Mouse (Mus musculus) gastrocnemius, adult 2 months (tissue): ENCODE measurements around the gene Trim62. TPM values are rescaled to one million over a fixed set of nuclear protein-coding genes. Genes with fewer than 3 reads are reported as not detected.

ENCODE experiments used
- DNase-seq: peaks from one replicate; pipeline ENCODE4 v3.0.0; 2022
- H3K27ac ChIP-seq: fragments of 200-600 bp; 2 replicates; pipeline ENCODE4 v1.8.1; 2022; ENCODE audit warnings: mild to moderate bottlenecking
- H3K4me3 ChIP-seq: fragments of 200-600 bp; 2 replicates; pipeline ENCODE4 v1.8.1; 2022; ENCODE audit warnings: mild to moderate bottlenecking, moderate library complexity
- CTCF ChIP-seq: fragments of 200-600 bp; IDR thresholded peaks from 2 replicates; pipeline ENCODE4 v1.8.1; 2022; ENCODE audit warnings: antibody characterized with exemption, mild to moderate bottlenecking, moderate library complexity
- intact Hi-C: fragments of 180-260 bp; cut with DNase I; formaldehyde crosslinking; loops from one replicate; pipeline ENCODE4 v1.15.1; 2025
- total RNA-seq, 2 experiments: library from RNA; stranded (reverse); gene quantifications; 2 replicates each; pipeline ENCODE4 v1.2.3; 2021

Gene Trim62
- total RNA-seq, 2 experiments from 2014 or later, result 0.50 to 0.74 TPM

DNA sequence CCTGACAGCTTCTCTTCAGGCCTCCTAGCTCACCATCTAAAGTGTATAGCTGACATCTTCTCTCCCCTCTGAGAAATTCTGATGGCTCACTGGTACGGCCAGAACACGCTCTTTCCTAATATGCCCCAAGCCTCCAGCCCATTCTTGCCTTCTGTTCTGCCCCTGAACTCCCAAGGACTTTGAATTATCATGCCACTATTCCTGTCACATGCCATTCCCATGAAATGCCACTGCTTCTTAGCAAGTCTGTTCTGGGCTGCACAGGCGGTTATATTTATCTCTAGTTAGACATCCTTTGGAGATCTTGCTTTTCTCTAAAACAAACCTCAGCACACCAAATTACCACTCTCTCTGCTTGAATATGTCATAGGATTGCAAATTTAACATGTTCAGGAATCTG, 40.2 kb downstream of the Trim62 start:
- H3K27ac ChIP-seq, result no peak overlapping the region
- no peak for DNase-seq
- H3K4me3 ChIP-seq, result no peak overlapping the region
- no peak for TF ChIP-seq CTCF
- intact Hi-C loops, result no loop called here

DNA sequence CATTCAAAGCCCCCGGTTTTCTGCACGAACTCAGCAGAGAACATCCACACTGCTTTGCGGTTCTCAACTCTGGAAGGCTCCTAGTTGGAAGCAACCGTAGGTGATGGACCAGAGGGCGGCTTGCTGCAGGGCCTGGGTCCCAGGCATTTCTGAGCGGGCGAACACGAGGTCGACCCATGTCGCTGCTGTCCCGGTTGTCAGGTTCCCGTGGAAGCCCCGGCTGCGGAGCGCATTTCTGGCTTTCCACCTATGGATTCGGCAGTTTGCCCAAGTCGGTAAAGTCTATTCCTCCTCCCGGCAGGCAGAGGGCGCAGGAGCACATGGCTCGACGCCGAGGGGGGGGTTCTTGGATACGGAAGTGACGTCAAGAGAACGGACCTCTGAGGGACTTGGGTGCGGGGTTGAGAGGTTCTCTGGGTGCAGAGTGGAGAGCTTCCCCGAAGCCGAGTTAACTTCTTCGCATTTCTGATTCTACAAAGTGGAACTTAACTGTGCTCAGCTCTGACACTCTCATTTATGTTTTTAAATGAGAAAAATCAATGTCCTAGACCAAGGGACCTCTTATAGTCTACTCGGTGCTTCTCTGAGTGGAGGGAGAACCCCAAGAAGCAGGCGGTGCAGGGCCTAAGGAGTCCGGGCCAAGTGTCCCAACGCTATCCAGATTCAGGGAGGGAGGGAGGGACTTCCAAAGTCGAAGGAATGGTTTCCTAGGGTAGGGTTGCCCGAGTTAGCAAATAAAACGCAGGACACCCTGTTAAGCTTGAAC, 41.6 kb downstream of the Trim62 start:
- peak; percentile 86 for DNase-seq
- Histone ChIP-seq H3K4me3 (peak overlapping the region; percentile 67), H3K27ac (peak overlapping the region; percentile 75)
- peak; percentile 84 for TF ChIP-seq CTCF
- intact Hi-C loops, result no loop called here

DNA sequence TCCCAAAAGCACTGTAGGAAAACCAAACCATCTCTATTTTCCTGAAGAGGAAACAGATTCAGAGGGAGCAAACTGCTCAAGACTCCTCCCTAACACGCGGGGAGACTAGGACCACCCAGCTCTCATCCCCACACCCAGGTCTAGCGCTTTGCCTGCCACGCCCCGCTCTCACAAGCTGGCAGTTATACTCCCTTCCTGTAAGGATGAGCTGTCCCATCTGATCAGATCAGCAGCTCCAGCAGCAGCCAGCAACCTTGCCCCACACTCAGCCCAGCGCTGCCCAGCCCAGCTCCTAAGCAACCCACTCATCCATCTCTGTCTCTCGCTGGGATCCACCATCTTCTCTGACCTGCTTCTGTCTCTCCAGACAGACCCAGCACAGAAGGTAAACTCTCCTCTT, 49.4 kb downstream of the Trim62 start:
- intact Hi-C loops, result no loop called here

DNA sequence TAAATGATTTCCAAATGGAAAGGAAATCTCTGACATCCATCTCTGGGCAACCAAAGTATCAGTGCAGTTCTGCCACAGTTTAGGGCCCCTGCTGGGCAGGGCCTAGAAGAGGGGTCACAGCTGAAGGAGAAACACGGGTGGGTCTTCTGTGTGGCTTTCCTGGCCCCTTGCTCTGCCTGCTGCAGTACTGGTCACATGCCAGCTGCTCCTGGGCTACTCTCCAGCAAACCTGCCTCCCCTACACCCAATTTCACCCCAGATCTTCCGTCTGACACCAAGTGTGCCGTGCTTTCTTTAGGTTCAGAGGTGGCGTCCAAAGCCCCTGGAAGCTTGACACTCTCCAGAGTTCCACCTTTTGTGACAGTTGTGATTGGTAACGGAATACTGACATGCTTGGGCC, 52.2 kb downstream of the Trim62 start:
- intact Hi-C loops, result no loop called here
- no peak overlapping the region for H3K27ac ChIP-seq
- DNase-seq, result no peak
- no peak for TF ChIP-seq CTCF
- no peak overlapping the region for H3K4me3 ChIP-seq

More for the DNA sequence above, 49.4 kb downstream of the Trim62 start:
- no peak for DNase-seq
- no peak for TF ChIP-seq CTCF
- H3K4me3 ChIP-seq, result no peak overlapping the region
- no peak overlapping the region for H3K27ac ChIP-seq

DNA sequence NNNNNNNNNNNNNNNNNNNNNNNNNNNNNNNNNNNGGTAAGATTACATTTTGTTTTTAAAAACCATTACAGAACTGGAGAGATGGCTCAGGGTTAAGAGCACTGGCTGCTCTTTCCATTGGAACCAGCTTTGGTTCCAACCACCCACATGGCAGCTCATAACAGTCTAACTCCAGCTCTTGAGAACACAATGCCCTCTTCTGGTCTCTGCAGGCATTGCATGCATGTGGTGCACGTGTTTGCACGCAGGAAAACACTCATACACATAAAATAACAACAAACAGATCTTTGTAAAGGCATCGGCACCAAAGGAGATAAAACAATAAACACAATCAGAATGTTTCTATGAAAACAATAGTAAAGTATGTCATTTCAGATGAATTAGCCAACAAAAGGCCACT, 59.0 kb downstream of the Trim62 start:
- Histone ChIP-seq H3K27ac (no peak overlapping the region), H3K4me3 (no peak overlapping the region)
- intact Hi-C loops, result no loop called here
- TF ChIP-seq CTCF, result peak; percentile 17; the same call in 1 of the 2 replicates
- no peak for DNase-seq

DNA sequence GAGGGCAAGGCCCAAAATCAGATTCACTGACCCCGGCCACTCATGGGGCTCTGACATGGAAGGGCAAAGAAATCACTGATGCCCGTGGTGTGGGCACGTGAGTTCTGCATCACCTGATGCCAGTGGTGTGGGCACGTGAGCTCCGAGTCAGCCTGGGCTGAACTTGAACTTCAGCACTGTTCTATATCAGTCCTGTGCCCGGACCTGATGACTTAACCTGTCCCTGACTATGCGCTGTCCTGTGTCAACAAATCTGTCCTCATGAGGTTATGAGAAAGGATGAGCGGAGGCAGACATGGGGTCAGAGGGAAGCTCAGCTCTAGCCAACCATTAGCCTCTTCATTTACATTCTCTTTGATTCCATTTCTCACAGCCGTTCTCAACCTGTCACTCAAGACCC, 63.4 kb downstream of the Trim62 start:
- no peak overlapping the region for H3K4me3 ChIP-seq
- DNase-seq, result no peak
- H3K27ac ChIP-seq, result no peak overlapping the region
- no peak for TF ChIP-seq CTCF
- intact Hi-C loops, result no loop called here

DNA sequence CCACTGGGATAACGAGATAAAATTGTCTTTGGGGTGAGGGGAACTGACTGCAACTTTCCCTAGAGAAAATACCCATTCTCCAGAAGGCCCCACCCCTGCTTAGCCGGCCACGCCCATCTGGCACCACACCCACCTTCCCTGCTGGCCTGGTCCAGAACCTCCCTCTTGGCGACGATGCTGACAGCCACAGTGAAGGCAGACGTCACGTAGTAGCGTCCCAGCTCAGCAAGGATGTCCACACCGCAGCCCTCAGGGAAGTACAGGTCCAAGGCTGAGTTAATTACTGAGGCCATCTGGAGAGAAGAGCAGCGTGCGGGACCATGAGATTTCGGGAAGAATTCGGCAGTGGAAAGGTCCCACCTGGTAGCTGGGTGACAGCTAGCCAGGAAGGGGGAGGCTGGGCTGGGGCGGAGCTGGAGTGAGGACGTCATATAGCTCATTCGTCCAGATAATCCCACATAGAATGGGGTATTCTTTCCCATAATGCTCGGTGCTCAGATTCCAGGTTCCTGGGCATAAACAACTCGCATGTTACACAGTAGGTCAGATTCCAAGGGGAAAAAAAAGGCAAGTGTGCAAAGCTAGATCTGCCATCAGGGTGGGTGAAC, 64.0 kb downstream of the Trim62 start:
- peak; percentile 55 for DNase-seq
- Histone ChIP-seq H3K4me3 (peak overlapping the region; percentile 43), H3K27ac (no peak overlapping the region)
- no peak for TF ChIP-seq CTCF
- intact Hi-C loops, result no loop called here

DNA sequence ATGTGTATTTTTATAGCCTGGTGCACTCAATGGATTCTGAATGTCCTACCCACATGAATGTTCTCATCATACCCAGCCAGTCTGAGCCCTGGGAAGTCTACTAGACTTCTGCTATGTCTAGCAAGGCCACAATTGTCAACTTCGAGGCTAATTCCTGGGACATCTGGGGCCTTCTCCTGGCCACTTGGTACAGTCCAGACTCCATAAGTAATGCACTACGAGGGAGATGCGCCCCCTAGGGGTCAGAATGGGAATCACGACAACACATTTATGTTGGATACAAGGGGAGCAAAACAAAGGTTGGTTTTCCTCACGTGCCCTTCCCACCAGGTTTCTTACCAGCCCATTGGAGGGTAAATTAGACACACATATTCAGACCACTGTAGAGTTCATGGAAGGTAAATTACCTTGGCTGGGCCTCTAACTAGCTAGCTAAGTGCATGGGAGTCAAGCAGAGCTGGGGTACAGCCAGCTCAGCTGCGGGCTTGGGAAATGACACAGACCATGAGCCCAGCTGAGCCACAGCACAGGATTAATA, 64.8 kb downstream of the Trim62 start:
- intact Hi-C loops, result no loop called here
- Histone ChIP-seq H3K27ac (no peak overlapping the region), H3K4me3 (no peak overlapping the region)
- peak; percentile 65 for TF ChIP-seq CTCF
- DNase-seq, result peak; percentile 43

DNA sequence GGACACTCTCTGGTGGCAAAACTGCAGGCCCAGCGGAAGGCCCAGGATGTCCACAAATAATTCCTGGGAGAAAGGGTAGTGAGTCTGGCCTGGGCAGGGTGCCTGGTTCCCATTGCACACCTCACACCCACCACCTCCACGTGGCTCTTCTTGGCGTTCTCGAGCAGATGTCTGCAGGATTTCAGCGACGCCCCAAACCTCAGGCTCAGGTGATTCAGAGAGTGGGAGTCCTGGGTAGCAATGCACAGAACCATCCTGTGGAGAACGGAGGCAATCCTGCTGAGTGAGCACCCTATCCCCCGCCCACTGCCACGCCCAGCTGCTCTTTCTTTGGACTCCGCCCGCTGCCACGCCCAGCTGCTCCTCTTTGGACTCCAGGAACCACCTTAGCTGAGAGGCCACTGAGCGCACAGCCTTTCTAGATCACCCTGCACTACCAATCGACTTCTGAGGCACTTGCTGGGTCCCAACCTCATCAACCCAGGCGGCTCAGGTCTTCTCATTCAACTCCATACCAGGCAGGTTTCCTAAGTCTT, 66.2 kb downstream of the Trim62 start:
- TF ChIP-seq CTCF, result no peak

DNA sequence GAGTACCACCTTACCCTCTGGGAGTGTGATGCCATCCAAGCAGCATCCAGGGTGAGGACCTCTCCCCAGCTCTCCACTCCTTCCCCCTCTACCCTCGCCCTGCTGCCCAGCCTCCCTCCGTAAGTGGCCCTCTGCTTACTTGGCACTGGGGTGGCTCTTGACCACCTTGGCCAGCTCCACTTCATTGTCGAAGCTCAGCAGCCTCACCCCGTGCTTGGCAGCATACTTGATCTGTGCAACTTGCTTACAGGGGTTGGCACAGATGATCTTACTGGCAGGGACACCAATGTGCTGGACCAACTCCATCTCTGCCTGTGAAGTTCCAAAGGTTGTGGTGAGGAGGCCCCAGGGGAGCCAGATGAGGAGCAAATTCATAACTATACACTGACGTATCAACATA, 67.1 kb downstream of the Trim62 start:
- Histone ChIP-seq H3K4me3 (no peak overlapping the region), H3K27ac (no peak overlapping the region)
- peak; percentile 43 for DNase-seq
- TF ChIP-seq CTCF, result no peak
- intact Hi-C loops, result no loop called here

More for the DNA sequence above, 66.2 kb downstream of the Trim62 start:
- DNase-seq, result no peak
- intact Hi-C loops, result no loop called here
- H3K4me3 ChIP-seq, result no peak overlapping the region
- H3K27ac ChIP-seq, result no peak overlapping the region

DNA sequence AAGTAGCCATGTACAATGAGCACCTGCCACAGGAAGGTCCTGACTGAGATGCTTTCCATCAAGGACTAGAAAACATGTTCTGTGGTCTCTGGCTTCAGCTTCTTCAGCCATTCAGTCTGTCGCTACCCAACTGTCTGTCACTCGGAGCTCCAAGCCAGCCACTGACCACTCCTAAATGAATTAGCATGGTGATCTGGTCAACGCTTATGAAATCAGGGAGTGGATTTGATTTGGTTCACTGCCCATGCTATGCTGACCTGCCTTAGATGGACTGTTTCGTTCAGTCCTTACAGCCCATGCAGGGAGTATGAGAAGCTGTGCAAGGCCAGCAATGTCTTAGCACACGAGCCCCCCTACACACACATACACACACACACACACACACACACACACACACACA, 70.5 kb downstream of the Trim62 start:
- DNase-seq, result no peak
- Histone ChIP-seq H3K27ac (no peak overlapping the region), H3K4me3 (no peak overlapping the region)
- intact Hi-C loops, result no loop called here
- no peak for TF ChIP-seq CTCF

DNA sequence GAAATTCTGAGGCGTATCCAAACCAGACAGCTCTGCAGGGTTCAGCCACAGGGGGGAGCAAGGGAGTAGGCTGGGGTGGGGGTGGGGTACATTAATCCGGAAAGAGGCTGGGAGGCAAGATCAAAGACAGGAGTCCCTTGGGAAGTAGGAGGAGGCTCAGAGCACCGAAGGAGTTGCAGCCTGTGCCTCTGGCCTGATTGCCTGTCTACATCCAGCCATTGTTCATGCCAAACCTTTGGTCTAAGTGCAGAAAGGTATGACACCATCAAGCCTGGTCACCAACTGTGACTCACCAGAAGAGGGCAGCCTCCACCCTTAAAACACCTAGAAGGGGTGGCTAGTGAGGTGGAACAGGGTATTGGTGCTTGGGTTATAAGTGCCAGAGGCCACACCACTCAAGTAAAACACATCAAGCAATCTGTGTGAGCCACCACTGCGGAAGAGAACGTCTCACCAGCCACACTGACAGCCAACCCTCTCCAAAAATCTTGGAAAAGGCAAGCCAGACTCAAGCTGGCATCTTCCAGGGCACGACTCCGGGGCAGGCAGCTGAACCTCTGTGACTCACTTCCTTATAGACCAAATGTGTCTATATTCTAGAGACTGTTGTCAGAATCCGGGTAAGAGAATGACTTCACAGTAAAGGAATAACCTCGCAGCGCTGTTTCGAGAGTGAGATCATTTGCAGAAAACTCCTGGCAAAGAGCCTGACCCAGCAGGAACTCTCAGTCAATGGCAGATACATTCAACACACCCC, 74.0 kb downstream of the Trim62 start:
- intact Hi-C loops, result no loop called here
- peak; percentile 55 for TF ChIP-seq CTCF
- Histone ChIP-seq H3K27ac (no peak overlapping the region), H3K4me3 (no peak overlapping the region)
- peak; percentile 48 for DNase-seq

DNA sequence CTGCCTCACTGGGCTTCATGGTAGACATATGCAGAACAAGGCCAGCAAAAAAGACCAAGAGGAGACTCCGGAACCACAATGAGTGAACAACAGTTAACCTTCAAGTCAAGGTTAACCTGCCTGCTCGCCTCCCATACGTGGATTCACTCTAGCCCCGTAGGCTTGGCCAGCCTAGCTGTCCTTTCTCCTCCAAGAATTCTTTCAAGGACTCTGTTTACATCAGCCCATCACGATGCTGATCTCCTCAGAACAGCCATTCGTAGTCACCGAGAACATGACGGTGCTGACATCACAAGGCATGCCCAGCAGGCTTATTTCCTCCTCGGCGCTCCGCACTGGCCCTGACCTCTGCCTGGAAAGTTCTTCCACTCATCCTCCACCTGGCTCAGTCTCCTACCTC, 74.8 kb downstream of the Trim62 start:
- no peak for TF ChIP-seq CTCF
- intact Hi-C loops, result no loop called here
- DNase-seq, result no peak
- H3K27ac ChIP-seq, result no peak overlapping the region
- H3K4me3 ChIP-seq, result no peak overlapping the region
